Mouse (Mus musculus) brain, adult 2 months (tissue): ENCODE measurements at regions not wholly inside any gene's neighbourhood (a gene's known extent, or its start where the extent isn't known, plus 50 kb on each side); places are given as distances from the start of the nearest gene placed in this dataset.

Experiments
- DNase-seq: peaks from one replicate; pipeline ENCODE4 v3.0.0; 2011; ENCODE audit warnings: low read depth, low spot score

DNA sequence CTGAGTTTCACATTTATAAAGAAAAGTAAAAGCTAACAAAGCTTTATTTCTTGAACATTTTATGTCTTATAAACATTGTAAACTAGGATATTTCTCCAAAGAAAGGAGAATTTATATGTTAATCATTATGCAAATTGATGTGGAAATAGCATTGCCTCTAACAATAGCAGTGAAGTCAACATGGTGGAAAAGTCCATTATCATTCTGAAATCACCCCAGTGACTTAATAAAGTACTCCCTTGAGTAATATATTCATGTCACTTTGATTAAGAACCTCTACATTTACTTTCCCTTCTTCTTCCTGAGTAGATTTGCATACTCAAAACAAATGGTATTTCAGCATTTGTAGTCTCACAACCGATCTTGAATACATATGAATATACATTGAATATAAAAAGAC is 676.7 kb upstream of the Edil3 start:
- DNase-seq, result no peak

DNA sequence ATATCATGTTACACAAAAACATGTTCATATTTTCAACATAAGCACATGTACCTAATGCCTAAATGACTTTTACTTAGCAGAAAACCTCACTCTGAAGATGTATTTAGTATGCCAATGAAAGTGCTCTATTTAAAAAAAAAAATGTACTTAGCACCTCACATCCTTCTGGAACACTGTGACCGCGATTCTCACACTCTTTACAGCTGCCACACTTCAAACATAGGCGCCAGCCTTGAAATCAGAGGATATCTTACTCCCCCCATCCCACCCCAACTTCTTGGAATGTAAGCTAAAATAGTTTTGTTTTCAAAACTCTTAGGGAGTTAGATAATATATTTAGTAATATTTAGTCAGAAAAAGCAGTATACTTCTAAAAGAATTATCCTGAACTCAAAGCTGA is 634.7 kb upstream of the Edil3 start:
- peak; percentile 64 for DNase-seq

- no peak for DNase-seq
These were observed 619.5 kb upstream of the Edil3 start for GRCm38 (mm10) chr13:88201717-88202323.

DNA sequence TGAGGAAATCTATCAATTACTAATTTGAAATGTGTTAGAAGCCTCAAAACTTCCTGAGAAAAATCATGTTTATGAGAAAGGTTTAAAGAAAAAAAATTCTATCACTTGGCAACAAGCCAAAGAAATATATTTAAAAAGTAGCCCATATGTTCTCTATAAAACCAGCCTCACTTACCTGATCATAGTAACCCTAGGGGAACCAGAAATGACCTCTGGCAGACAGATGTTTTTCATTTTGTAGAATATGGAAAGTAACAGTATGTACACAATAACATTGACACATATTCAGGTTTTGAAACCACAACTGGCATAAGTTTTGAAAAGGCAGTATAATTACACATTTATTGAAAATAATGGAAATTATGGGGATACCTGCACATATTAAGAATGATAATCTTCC is 580.8 kb upstream of the Edil3 start:
- no peak for DNase-seq
